Mouse (Mus musculus) left cerebral cortex, adult 9 months (tissue): ENCODE data around the gene Il3ra.

Experiments used
- DNase-seq, 2 experiments: peaks; one replicate each; pipeline ENCODE4 v3.0.0; 2022; ENCODE audit warnings: low spot score in 2 of 2

Il3ra gene

GRCm38 (mm10) chr14:14354511-14355359 lies 8.7 kb downstream of the Il3ra start:
- no peak for DNase-seq

- no peak for DNase-seq
Measured at GRCm38 (mm10) chr14:14355360-14355646, 9.2 kb downstream of the Il3ra start.

GRCm38 (mm10) chr14:14395535-14395934 lies 49.5 kb downstream of the Il3ra start:
- DNase-seq, result no peak

GRCm38 (mm10) chr14:14400998-14401397 lies 54.9 kb downstream of the Il3ra start, which contains the start of gene Olfr721-ps1:
Gene Olfr721-ps1, plus strand, starts transcription at chr14:14401298.
- no peak for DNase-seq
